ENCODE assay signal across 9 mouse cellular contexts in genomic region chr7:44893197-44893596, GRCm38 (mm10). TPM values are rescaled to one million over a fixed set of nuclear protein-coding genes. Genes with fewer than 3 reads are reported as not detected.
DNase-seq lines count a peak whose midpoint lies in the region; ATAC-seq lines count a peak whose summit lies in the region.
"Had no signal": no experiment of that assay in that cellular context is flagged by ENCODE, and none has a peak within 500 bp of the region (broad histone marks: within the 10 kb centered on the region; RNA-seq: fewer than 3 reads in every experiment).

No protein-coding gene starts in this region.

- H3K9ac ChIP-seq in kidney, embryonic 14.5 days (ENCODE audit: low read depth, low read length), result 0 out of 2 replicates have a peak overlapping the region, but pooled peaks have one; percentile 13
- no peak overlapping the region for H3K9ac ChIP-seq in hindbrain, embryonic 11.5 days (ENCODE audit: low read depth, low read length)
- 0 out of 2 replicates have a peak overlapping the region, but pooled peaks have one; percentile 39 for H3K9ac ChIP-seq in midbrain, embryonic 13.5 days (replicated peaks)

- WGBS in kidney, embryonic 14.5 days, result 30% methylated on average over 8 of the region's 8 CpGs
- WGBS in hindbrain, embryonic 11.5 days, result 18% methylated on average over 8 of the region's 8 CpGs
- 2% methylated on average over 8 of the region's 8 CpGs for WGBS in midbrain, embryonic 13.5 days

- peak overlapping the region; percentile 45; the same call in 1 of the 2 replicates for H3K27ac ChIP-seq in kidney, embryonic 14.5 days (ENCODE audit: low read depth, low read length)
- peak overlapping the region; percentile 58 for H3K27ac ChIP-seq in hindbrain, embryonic 11.5 days (ENCODE audit: low read depth, low read length)
- peak overlapping the region; percentile 95 for H3K27ac ChIP-seq in midbrain, embryonic 13.5 days

- H3K36me3 ChIP-seq in kidney, embryonic 14.5 days (ENCODE audit: control insufficient read depth, insufficient read depth, low read length), result peaks cover 15% of the 10 kb centered on the region; the same call in 1 of the 2 replicates
- peaks cover 2% of the 10 kb centered on the region; the same call in 1 of the 2 replicates for H3K36me3 ChIP-seq in hindbrain, embryonic 11.5 days (ENCODE audit: control insufficient read depth, insufficient read depth, low read length)
- peaks cover 23% of the 10 kb centered on the region for H3K36me3 ChIP-seq in midbrain, embryonic 13.5 days

- ATAC-seq in kidney, embryonic 14.5 days (ENCODE audit: low FRiP score, low TSS enrichment), result no peak
- no peak for ATAC-seq in hindbrain, embryonic 11.5 days (ENCODE audit: low FRiP score)
- no peak for ATAC-seq in midbrain, embryonic 13.5 days

- H3K27me3 ChIP-seq in kidney, embryonic 14.5 days (ENCODE audit: control insufficient read depth, insufficient read depth, low read length), result no peaks in the 10 kb centered on the region
- H3K27me3 ChIP-seq in hindbrain, embryonic 11.5 days (ENCODE audit: control insufficient read depth, insufficient read depth, low read length), result no peaks in the 10 kb centered on the region
- H3K27me3 ChIP-seq in midbrain, embryonic 13.5 days, result no peaks in the 10 kb centered on the region

- H3K4me1 ChIP-seq in kidney, embryonic 14.5 days (ENCODE audit: control insufficient read depth, insufficient read depth, low read length), result peaks cover 29% of the 10 kb centered on the region
- peaks cover 7% of the 10 kb centered on the region for H3K4me1 ChIP-seq in hindbrain, embryonic 11.5 days (replicated peaks; ENCODE audit: control insufficient read depth, insufficient read depth, low read length)
- H3K4me1 ChIP-seq in midbrain, embryonic 13.5 days (replicated peaks), result peaks cover 78% of the 10 kb centered on the region

- no peaks in the 10 kb centered on the region for H3K9me3 ChIP-seq in kidney, embryonic 14.5 days (ENCODE audit: control insufficient read depth, low read length)
- no peaks in the 10 kb centered on the region for H3K9me3 ChIP-seq in hindbrain, embryonic 11.5 days (ENCODE audit: control insufficient read depth, low read length)
- H3K9me3 ChIP-seq in midbrain, embryonic 13.5 days, result no peaks in the 10 kb centered on the region
- H3K9me3 ChIP-seq: G1E had no signal

- H3K4me2 ChIP-seq in kidney, embryonic 14.5 days (replicated peaks; ENCODE audit: low read depth, low read length), result peak overlapping the region; percentile 8; the same call in 1 of the 2 replicates
- H3K4me2 ChIP-seq in hindbrain, embryonic 11.5 days (replicated peaks; ENCODE audit: low read depth, low read length), result no peak overlapping the region
- H3K4me2 ChIP-seq in midbrain, embryonic 13.5 days (replicated peaks), result peak overlapping the region; percentile 98

- H3K4me3 ChIP-seq in kidney, embryonic 14.5 days (ENCODE audit: low read length), result no peak overlapping the region
- no peak overlapping the region; the same call in 1 of the 2 replicates for H3K4me3 ChIP-seq in hindbrain, embryonic 11.5 days (ENCODE audit: low read depth, low read length)
- H3K4me3 ChIP-seq in midbrain, embryonic 13.5 days (replicated peaks), result peak overlapping the region; percentile 82

- DNase-seq in kidney, postnatal 25 days, result no peak
- DNase-seq in brain, embryonic 18.5 days (ENCODE audit: low read depth, low spot score), result peak; percentile 28
- DNase-seq in hindbrain, embryonic 11.5 days (ENCODE audit: low spot score), result no peak
- no peak for DNase-seq in B cell, adult 2 months
- no peak for DNase-seq in cerebellum, adult 8-10 months
- DNase-seq in right cerebral cortex, postnatal 36 days (ENCODE audit: low spot score in 2 of 2), result no peak

RNA-seq across cellular contexts. Expression of gene Med25, which starts 0.7 kb away (rescaled TPM):
- polyA plus RNA-seq in kidney, embryonic 14.5 days (2014; fragmentation: Nextera tagmentation; extraction: Ambion mirVana), result 80.0 and 86.3 TPM in 2 replicates
- 72.7 and 76.2 TPM in 2 replicates for polyA plus RNA-seq in hindbrain, embryonic 11.5 days (2014; fragmentation: Nextera tagmentation; extraction: Ambion mirVana)
- polyA plus RNA-seq in midbrain, embryonic 13.5 days (2015; fragmentation: Nextera tagmentation; extraction: Ambion mirVana), result 151 and 162 TPM in 2 replicates

RNA-seq across cellular contexts. Expression of gene Fuz, which starts 2.7 kb away (rescaled TPM):
- 21.9 and 22.3 TPM in 2 replicates for polyA plus RNA-seq in kidney, embryonic 14.5 days (2014; fragmentation: Nextera tagmentation; extraction: Ambion mirVana)
- polyA plus RNA-seq in hindbrain, embryonic 11.5 days (2014; fragmentation: Nextera tagmentation; extraction: Ambion mirVana), result 13.9 and 18.7 TPM in 2 replicates
- polyA plus RNA-seq in midbrain, embryonic 13.5 days (2015; fragmentation: Nextera tagmentation; extraction: Ambion mirVana), result 24.2 and 26.9 TPM in 2 replicates

RNA-seq across cellular contexts. Expression of gene Ptov1, which starts 23.6 kb away (rescaled TPM):
- polyA plus RNA-seq in kidney, embryonic 14.5 days (2014; fragmentation: Nextera tagmentation; extraction: Ambion mirVana), result 441 and 501 TPM in 2 replicates
- polyA plus RNA-seq in hindbrain, embryonic 11.5 days (2014; fragmentation: Nextera tagmentation; extraction: Ambion mirVana), result 314 and 331 TPM in 2 replicates
- 524 and 584 TPM in 2 replicates for polyA plus RNA-seq in midbrain, embryonic 13.5 days (2015; fragmentation: Nextera tagmentation; extraction: Ambion mirVana)

RNA-seq across cellular contexts. Expression of gene Ap2a1, which starts 36.1 kb away (rescaled TPM):
- polyA plus RNA-seq in kidney, embryonic 14.5 days (2014; fragmentation: Nextera tagmentation; extraction: Ambion mirVana), result 80.5 and 88.5 TPM in 2 replicates
- polyA plus RNA-seq in hindbrain, embryonic 11.5 days (2014; fragmentation: Nextera tagmentation; extraction: Ambion mirVana), result 82.7 and 85.0 TPM in 2 replicates
- polyA plus RNA-seq in midbrain, embryonic 13.5 days (2015; fragmentation: Nextera tagmentation; extraction: Ambion mirVana), result 98.1 and 98.6 TPM in 2 replicates

RNA-seq across cellular contexts. Expression of gene Pnkp, which starts 36.3 kb away (rescaled TPM):
- polyA plus RNA-seq in kidney, embryonic 14.5 days (2014; fragmentation: Nextera tagmentation; extraction: Ambion mirVana), result 27.0 and 30.4 TPM in 2 replicates
- polyA plus RNA-seq in hindbrain, embryonic 11.5 days (2014; fragmentation: Nextera tagmentation; extraction: Ambion mirVana), result 26.3 and 27.6 TPM in 2 replicates
- 32.3 and 38.5 TPM in 2 replicates for polyA plus RNA-seq in midbrain, embryonic 13.5 days (2015; fragmentation: Nextera tagmentation; extraction: Ambion mirVana)

Comparison
In these comparisons a context has a peak if more than half of its experiments do, and no peak if none do; other contexts are left out.
1. H3K27ac ChIP-seq: peak in every context shown above with its lines; median percentile 95 in midbrain, embryonic 13.5 days; 58 in hindbrain, embryonic 11.5 days; 45 in kidney, embryonic 14.5 days.